Comparison of ENCODE assay signal across 23 mouse cellular contexts in the genomic region with DNA sequence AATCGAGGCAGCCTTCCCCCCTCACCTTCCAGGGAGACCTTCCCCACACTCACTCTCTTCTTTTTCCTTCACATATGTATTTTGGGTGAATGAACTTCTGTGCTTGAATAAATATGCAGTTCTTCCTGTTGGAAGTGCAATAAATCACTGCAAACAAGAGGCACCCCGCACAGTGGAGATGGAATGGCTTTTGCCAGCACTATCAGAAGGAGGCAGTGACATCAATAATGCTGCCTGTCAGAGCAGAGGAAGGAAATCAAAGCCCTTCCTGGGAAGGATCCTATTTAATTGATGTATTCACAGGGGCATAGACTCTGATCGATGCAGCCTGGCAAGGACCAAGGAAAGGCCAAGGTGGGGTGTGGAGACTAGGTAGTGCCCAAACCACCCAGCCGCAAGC. TPM values are rescaled to one million over a fixed set of nuclear protein-coding genes. Genes with fewer than 3 reads are reported as not detected.
DNase-seq lines count a peak whose midpoint lies in the region; ATAC-seq and TF ChIP-seq lines count a peak whose summit lies in the region.
"Had no signal": no experiment of that assay in that cellular context is flagged by ENCODE, and none has a peak within 500 bp of the region (broad histone marks: within the 10 kb centered on the region; RNA-seq: fewer than 3 reads in every experiment).

No protein-coding gene starts in this region.

- no peak for ATAC-seq in forebrain, embryonic 14.5 days
- ATAC-seq in forebrain, embryonic 11.5 days (replicated peaks; ENCODE audit: low FRiP score): no peak
- ATAC-seq in hindbrain, embryonic 13.5 days (ENCODE audit: low FRiP score): no peak
- ATAC-seq in hindbrain, embryonic 11.5 days (ENCODE audit: low FRiP score): no peak
- ATAC-seq: forebrain, embryonic 13.5 days; inflammation-experienced regulatory T-cells, adult 6 months had no signal

- no peak for TF ChIP-seq POLR2A in kidney, adult 2 months (IDR thresholded peaks at IDR 0.05; ENCODE audit: low read depth, low read length)
- TF ChIP-seq POLR2A in brain, embryonic 14.5 days (IDR thresholded peaks at IDR 0.05; ENCODE audit: borderline replicate concordance, extremely low read depth, insufficient read depth, insufficient read length, poor library complexity, severe bottlenecking): no peak

- H3K4me2 ChIP-seq in forebrain, embryonic 14.5 days (ENCODE audit: low read length): no peak overlapping the region
- no peak overlapping the region for H3K4me2 ChIP-seq in forebrain, embryonic 11.5 days (ENCODE audit: low read depth, low read length, severe bottlenecking)
- no peak overlapping the region for H3K4me2 ChIP-seq in hindbrain, embryonic 13.5 days
- no peak overlapping the region for H3K4me2 ChIP-seq in hindbrain, embryonic 11.5 days (replicated peaks; ENCODE audit: low read depth, low read length)
- H3K4me2 ChIP-seq: embryonic facial prominence, embryonic 12.5 days; forebrain, embryonic 13.5 days had no signal

- DNase-seq in forebrain, embryonic 14.5 days (ENCODE audit: low spot score): peak; percentile 22
- DNase-seq in forebrain, embryonic 11.5 days (ENCODE audit: low spot score): no peak
- no peak for DNase-seq in hindbrain, embryonic 11.5 days (ENCODE audit: low spot score)
- DNase-seq in kidney, adult 2 months: peak; percentile 8
- no peak for DNase-seq in kidney, postnatal 4 days
- peak; percentile 42 for DNase-seq in brain, embryonic 14.5 days (ENCODE audit: low read depth)
- no peak for DNase-seq in left cerebral cortex, postnatal 25 days (ENCODE audit: low spot score in 2 of 2)
- DNase-seq: adrenal gland, postnatal 10 days; cerebellum, adult 11-12 months; cerebellum, adult 9-10 months; gastrocnemius, postnatal 36 days; heart, adult 18-20 months; heart, postnatal 10 days had no signal

- no peaks in the 10 kb centered on the region for H3K4me1 ChIP-seq in forebrain, embryonic 14.5 days (ENCODE audit: control insufficient read depth, insufficient read depth, low read length)
- H3K4me1 ChIP-seq in forebrain, embryonic 11.5 days (replicated peaks; ENCODE audit: control insufficient read depth, insufficient read depth, low read length): no peaks in the 10 kb centered on the region
- H3K4me1 ChIP-seq in hindbrain, embryonic 13.5 days (replicated peaks): peaks cover 12% of the 10 kb centered on the region
- H3K4me1 ChIP-seq in hindbrain, embryonic 11.5 days (replicated peaks; ENCODE audit: control insufficient read depth, insufficient read depth, low read length): no peaks in the 10 kb centered on the region
- no peaks in the 10 kb centered on the region for H3K4me1 ChIP-seq in kidney, adult 2 months (ENCODE audit: control insufficient read depth, insufficient read depth, low read length)
- H3K4me1 ChIP-seq: embryonic facial prominence, embryonic 12.5 days; forebrain, embryonic 13.5 days; heart, embryonic 10.5 days had no signal

- no peak overlapping the region for H3K9ac ChIP-seq in forebrain, embryonic 14.5 days (ENCODE audit: low read length)
- no peak overlapping the region for H3K9ac ChIP-seq in forebrain, embryonic 11.5 days (ENCODE audit: low read length)
- no peak overlapping the region for H3K9ac ChIP-seq in hindbrain, embryonic 13.5 days
- H3K9ac ChIP-seq in hindbrain, embryonic 11.5 days (ENCODE audit: low read depth, low read length): no peak overlapping the region
- H3K9ac ChIP-seq: embryonic facial prominence, embryonic 12.5 days; forebrain, embryonic 13.5 days had no signal

- H3K9me3 ChIP-seq in forebrain, embryonic 14.5 days (replicated peaks; ENCODE audit: control insufficient read depth, low read length): no peaks in the 10 kb centered on the region
- H3K9me3 ChIP-seq in forebrain, embryonic 11.5 days (ENCODE audit: control insufficient read depth, low read length): no peaks in the 10 kb centered on the region
- no peaks in the 10 kb centered on the region for H3K9me3 ChIP-seq in hindbrain, embryonic 13.5 days
- no peaks in the 10 kb centered on the region for H3K9me3 ChIP-seq in hindbrain, embryonic 11.5 days (ENCODE audit: control insufficient read depth, low read length)
- H3K9me3 ChIP-seq: embryonic facial prominence, embryonic 12.5 days; forebrain, embryonic 13.5 days; heart, embryonic 10.5 days had no signal

- 82% methylated on average over 4 of the region's 4 CpGs for WGBS in forebrain, embryonic 14.5 days
- WGBS in forebrain, embryonic 11.5 days: 90% methylated on average over 4 of the region's 4 CpGs
- 56% methylated on average over 4 of the region's 4 CpGs for WGBS in hindbrain, embryonic 13.5 days
- 68% methylated on average over 4 of the region's 4 CpGs for WGBS in hindbrain, embryonic 11.5 days
- 52% methylated on average over 4 of the region's 4 CpGs for WGBS in kidney, adult 2 months

- TF ChIP-seq CTCF in kidney, adult 2 months (conservative IDR thresholded peaks at IDR 0.05; ENCODE audit: insufficient read depth, insufficient read length, low read depth, low read length): no peak
- TF ChIP-seq CTCF in brain, embryonic 14.5 days (IDR thresholded peaks at IDR 0.05; ENCODE audit: borderline replicate concordance, extremely low read depth, insufficient read depth, insufficient read length): no peak

- H3K27ac ChIP-seq in forebrain, embryonic 14.5 days (ENCODE audit: low read depth, low read length): no peak overlapping the region
- H3K27ac ChIP-seq in forebrain, embryonic 11.5 days (ENCODE audit: low read depth, low read length): no peak overlapping the region
- H3K27ac ChIP-seq in hindbrain, embryonic 13.5 days: peak overlapping the region; percentile 56; the same call in 1 of the 2 replicates
- H3K27ac ChIP-seq in hindbrain, embryonic 11.5 days (ENCODE audit: low read depth, low read length): no peak overlapping the region
- no peak overlapping the region for H3K27ac ChIP-seq in kidney, adult 2 months (ENCODE audit: insufficient read depth, low read depth, low read length)
- H3K27ac ChIP-seq: embryonic facial prominence, embryonic 12.5 days; forebrain, embryonic 13.5 days; heart, embryonic 10.5 days had no signal

- intact Hi-C loops in left cerebral cortex, postnatal 25 days (cut with DNase I): no loop called here

- no peak overlapping the region for H3K4me3 ChIP-seq in forebrain, embryonic 14.5 days (ENCODE audit: low read depth, low read length)
- H3K4me3 ChIP-seq in forebrain, embryonic 11.5 days (ENCODE audit: low read depth, low read length): no peak overlapping the region
- no peak overlapping the region for H3K4me3 ChIP-seq in hindbrain, embryonic 13.5 days
- H3K4me3 ChIP-seq in hindbrain, embryonic 11.5 days (ENCODE audit: low read depth, low read length): no peak overlapping the region
- H3K4me3 ChIP-seq in kidney, adult 2 months (ENCODE audit: insufficient read depth, low read depth, low read length): no peak overlapping the region
- H3K4me3 ChIP-seq: embryonic facial prominence, embryonic 12.5 days; forebrain, embryonic 13.5 days; heart, embryonic 10.5 days had no signal

- H3K27me3 ChIP-seq in forebrain, embryonic 14.5 days (replicated peaks; ENCODE audit: control insufficient read depth, insufficient read depth, low read length): no peaks in the 10 kb centered on the region
- no peaks in the 10 kb centered on the region for H3K27me3 ChIP-seq in forebrain, embryonic 11.5 days (ENCODE audit: control insufficient read depth, insufficient read depth, low read length)
- H3K27me3 ChIP-seq in hindbrain, embryonic 13.5 days: no peaks in the 10 kb centered on the region
- no peaks in the 10 kb centered on the region for H3K27me3 ChIP-seq in hindbrain, embryonic 11.5 days (ENCODE audit: control insufficient read depth, insufficient read depth, low read length)
- H3K27me3 ChIP-seq in kidney, adult 2 months (replicated peaks; ENCODE audit: control insufficient read depth, insufficient read depth, low read length): no peaks in the 10 kb centered on the region
- H3K27me3 ChIP-seq: forebrain, embryonic 13.5 days had no signal

- no peaks in the 10 kb centered on the region for H3K36me3 ChIP-seq in forebrain, embryonic 14.5 days (ENCODE audit: control insufficient read depth, insufficient read depth, low read length)
- no peaks in the 10 kb centered on the region for H3K36me3 ChIP-seq in forebrain, embryonic 11.5 days (ENCODE audit: control insufficient read depth, insufficient read depth, low read length)
- H3K36me3 ChIP-seq in hindbrain, embryonic 13.5 days: no peaks in the 10 kb centered on the region
- no peaks in the 10 kb centered on the region for H3K36me3 ChIP-seq in hindbrain, embryonic 11.5 days (ENCODE audit: control insufficient read depth, insufficient read depth, low read length)
- no peaks in the 10 kb centered on the region for H3K36me3 ChIP-seq in kidney, adult 2 months (ENCODE audit: control insufficient read depth, insufficient read depth, low read length)
- H3K36me3 ChIP-seq: embryonic facial prominence, embryonic 12.5 days; heart, embryonic 10.5 days had no signal

RNA-seq across cellular contexts. Expression of a gene that starts 33.8 kb away (rescaled TPM):
- 130 and 138 TPM in 2 replicates for polyA plus RNA-seq in forebrain, embryonic 14.5 days (2014; fragmentation: Nextera tagmentation; extraction: Ambion mirVana)
- polyA plus RNA-seq in forebrain, embryonic 11.5 days (2014; fragmentation: Nextera tagmentation; extraction: Ambion mirVana): 134 and 137 TPM in 2 replicates
- polyA plus RNA-seq in hindbrain, embryonic 13.5 days (2015; fragmentation: Nextera tagmentation; extraction: Ambion mirVana): 87.2 and 90.0 TPM in 2 replicates
- polyA plus RNA-seq in hindbrain, embryonic 11.5 days (2014; fragmentation: Nextera tagmentation; extraction: Ambion mirVana): 138 and 144 TPM in 2 replicates
- polyA plus RNA-seq in kidney, adult 2 months (2012; rRNA removed): 399 and 457 TPM in 2 replicates
- polyA plus RNA-seq in brain, embryonic 14.5 days (2012; rRNA removed): 59.2 and 63.8 TPM in 2 replicates
- total RNA-seq in left cerebral cortex, postnatal 25 days (2021): 10 to 100 TPM; 82.1 to 83.3 TPM

RNA-seq across cellular contexts. Expression of a gene that starts 57.0 kb away (rescaled TPM):
- polyA plus RNA-seq in forebrain, embryonic 14.5 days (2014; fragmentation: Nextera tagmentation; extraction: Ambion mirVana): not detected in 2 replicates
- 0.36 TPM in 1 of 2 replicates, not detected in the other for polyA plus RNA-seq in forebrain, embryonic 11.5 days (2014; fragmentation: Nextera tagmentation; extraction: Ambion mirVana)
- 0.62 and 0.80 TPM in 2 replicates for polyA plus RNA-seq in hindbrain, embryonic 13.5 days (2015; fragmentation: Nextera tagmentation; extraction: Ambion mirVana)
- 4.5 and 6.8 TPM in 2 replicates for polyA plus RNA-seq in hindbrain, embryonic 11.5 days (2014; fragmentation: Nextera tagmentation; extraction: Ambion mirVana)
- polyA plus RNA-seq in kidney, adult 2 months (2012; rRNA removed): not detected in 2 replicates
- polyA plus RNA-seq in brain, embryonic 14.5 days (2012; rRNA removed): 0.43 and 0.88 TPM in 2 replicates
- not detected for total RNA-seq in left cerebral cortex, postnatal 25 days (2021)
- total RNA-seq: adrenal gland, postnatal 4 days; gastrocnemius, adult 8-10 months; gastrocnemius, postnatal 36 days; heart, adult 18-20 months; heart, postnatal 10 days; hematopoietic stem cell, adult 5-6 weeks had no signal
- polyA plus RNA-seq: C2C12; heart, embryonic 10.5 days; heart, embryonic 14.5 days; inflammation-experienced regulatory T-cells, adult 6 months had no signal

Comparison
In these comparisons a context has a peak if more than half of its experiments do, and no peak if none do; other contexts are left out.
1. DNase-seq: peak in forebrain, embryonic 14.5 days (single experiment), kidney, adult 2 months (single experiment) and brain, embryonic 14.5 days (single experiment); none in forebrain, embryonic 11.5 days (single experiment), hindbrain, embryonic 11.5 days (single experiment), kidney, postnatal 4 days (0 of 2) and left cerebral cortex, postnatal 25 days (0 of 2).